Mouse (Mus musculus): ENCODE measurements at regions not wholly inside any gene's neighbourhood (a gene's known extent, or its start where the extent isn't known, plus 50 kb on each side); places are given as distances from the start of the nearest gene placed in this dataset.

GRCm38 (mm10) chr10:66102103-66102502 lies 993.8 kb upstream of the Jmjd1c start:
- intact Hi-C loops (cut with DNase I): no loop called here
- no peak for DNase-seq (ENCODE audit: extremely low spot score in 1 of 2, low spot score in 2 of 2)

GRCm38 (mm10) chr10:66131361-66131760 lies 964.6 kb upstream of the Jmjd1c start:
- no peak for DNase-seq (ENCODE audit: extremely low spot score in 1 of 2, low spot score in 2 of 2)
- intact Hi-C loops (cut with DNase I): no loop called here

GRCm38 (mm10) chr10:66132025-66132424 lies 963.9 kb upstream of the Jmjd1c start:
- no peak for DNase-seq (ENCODE audit: extremely low spot score in 1 of 2, low spot score in 2 of 2)
- intact Hi-C loops (cut with DNase I): no loop called here

GRCm38 (mm10) chr10:66142413-66142812 lies 953.5 kb upstream of the Jmjd1c start:
- intact Hi-C loops (cut with DNase I): no loop called here
- DNase-seq (ENCODE audit: extremely low spot score in 1 of 2, low spot score in 2 of 2): no peak

- intact Hi-C loops (cut with DNase I): no loop called here
- DNase-seq (ENCODE audit: extremely low spot score in 1 of 2, low spot score in 2 of 2): no peak
Observed at GRCm38 (mm10) chr10:66142910-66143309, 953.0 kb upstream of the Jmjd1c start.

- intact Hi-C loops (cut with DNase I): no loop called here
- DNase-seq (ENCODE audit: extremely low spot score in 1 of 2, low spot score in 2 of 2): no peak
Observed at GRCm38 (mm10) chr10:66150966-66151365, 945.0 kb upstream of the Jmjd1c start.

GRCm38 (mm10) chr10:66152777-66153176 lies 943.1 kb upstream of the Jmjd1c start:
- intact Hi-C loops (cut with DNase I): no loop called here
- no peak for DNase-seq (ENCODE audit: extremely low spot score in 1 of 2, low spot score in 2 of 2)

GRCm38 (mm10) chr10:66160916-66161556 lies 934.9 kb upstream of the Jmjd1c start:
- DNase-seq (ENCODE audit: extremely low spot score in 1 of 2, low spot score in 2 of 2): no peak
- intact Hi-C loops (cut with DNase I): no loop called here

GRCm38 (mm10) chr10:66172803-66173202 lies 923.1 kb upstream of the Jmjd1c start:
- no peak for DNase-seq (ENCODE audit: extremely low spot score in 1 of 2, low spot score in 2 of 2)
- intact Hi-C loops (cut with DNase I): no loop called here

GRCm38 (mm10) chr10:66177318-66177717 lies 918.6 kb upstream of the Jmjd1c start:
- no peak for DNase-seq (ENCODE audit: extremely low spot score in 1 of 2, low spot score in 2 of 2)
- intact Hi-C loops (cut with DNase I): no loop called here

- no peak for DNase-seq (ENCODE audit: extremely low spot score in 1 of 2, low spot score in 2 of 2)
- intact Hi-C loops (cut with DNase I): no loop called here
Observed at GRCm38 (mm10) chr10:66181231-66181630, 914.7 kb upstream of the Jmjd1c start.

- no peak for DNase-seq (ENCODE audit: extremely low spot score in 1 of 2, low spot score in 2 of 2)
- intact Hi-C loops (cut with DNase I): no loop called here
Observed at GRCm38 (mm10) chr10:66183069-66183468, 912.9 kb upstream of the Jmjd1c start.

GRCm38 (mm10) chr10:66187038-66187437 lies 908.9 kb upstream of the Jmjd1c start:
- no peak for DNase-seq (ENCODE audit: extremely low spot score in 1 of 2, low spot score in 2 of 2)
- intact Hi-C loops (cut with DNase I): no loop called here

- DNase-seq (ENCODE audit: extremely low spot score in 1 of 2, low spot score in 2 of 2): no peak
- intact Hi-C loops (cut with DNase I): no loop called here
Observed at GRCm38 (mm10) chr10:66201115-66201514, 894.8 kb upstream of the Jmjd1c start.

GRCm38 (mm10) chr10:66228123-66228522 lies 867.8 kb upstream of the Jmjd1c start:
- no peak for DNase-seq (ENCODE audit: extremely low spot score in 1 of 2, low spot score in 2 of 2)
- intact Hi-C loops (cut with DNase I): no loop called here

GRCm38 (mm10) chr10:66234370-66234916 lies 861.5 kb upstream of the Jmjd1c start:
- intact Hi-C loops (cut with DNase I): no loop called here
- DNase-seq (ENCODE audit: extremely low spot score in 1 of 2, low spot score in 2 of 2): peak in 1 of 2 experiments; percentile 18

GRCm38 (mm10) chr10:66256377-66256776 lies 839.5 kb upstream of the Jmjd1c start:
- intact Hi-C loops (cut with DNase I): no loop called here
- no peak for DNase-seq (ENCODE audit: extremely low spot score in 1 of 2, low spot score in 2 of 2)

- DNase-seq (ENCODE audit: extremely low spot score in 1 of 2, low spot score in 2 of 2): no peak
- intact Hi-C loops (cut with DNase I): no loop called here
Observed at GRCm38 (mm10) chr10:66270647-66271270, 825.2 kb upstream of the Jmjd1c start.

- intact Hi-C loops (cut with DNase I): no loop called here
- no peak for DNase-seq (ENCODE audit: extremely low spot score in 1 of 2, low spot score in 2 of 2)
Observed at GRCm38 (mm10) chr10:66295628-66296027, 800.3 kb upstream of the Jmjd1c start.

- DNase-seq (ENCODE audit: extremely low spot score in 1 of 2, low spot score in 2 of 2): no peak
- intact Hi-C loops (cut with DNase I): no loop called here
Observed at GRCm38 (mm10) chr10:66303235-66303780, 792.6 kb upstream of the Jmjd1c start.

Measured in left cerebral cortex, postnatal 10 days (tissue).